Comparison of ENCODE assay signal across 24 mouse cellular contexts in the genomic region with DNA sequence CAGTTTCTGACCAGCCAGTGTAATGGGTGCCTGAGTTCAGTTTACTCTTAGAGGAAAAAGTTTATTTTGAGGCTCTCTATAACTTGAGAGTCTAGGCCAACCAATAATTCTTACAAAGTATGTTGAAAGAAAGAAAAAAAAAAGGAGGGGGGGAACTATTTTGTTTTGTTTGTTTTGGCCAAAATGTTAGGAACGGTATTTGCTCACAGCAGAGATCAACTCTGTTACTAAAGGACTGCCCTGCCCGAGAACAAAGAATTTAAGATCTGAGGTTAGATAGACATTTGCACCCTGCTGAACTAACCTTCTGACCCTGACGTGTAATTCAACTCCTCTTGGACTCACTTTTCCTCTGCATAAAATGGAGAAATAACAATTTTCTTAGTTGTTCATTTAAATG. TPM values are rescaled to one million over a fixed set of nuclear protein-coding genes. Genes with fewer than 3 reads are reported as not detected.
DNase-seq lines count a peak whose midpoint lies in the region; ATAC-seq and TF ChIP-seq lines count a peak whose summit lies in the region.
"Had no signal": no experiment of that assay in that cellular context is flagged by ENCODE, and none has a peak within 500 bp of the region (broad histone marks: within the 10 kb centered on the region; RNA-seq: fewer than 3 reads in every experiment).

No protein-coding gene starts in this region.

- peaks cover 36% of the 10 kb centered on the region for H3K27me3 ChIP-seq in forebrain, embryonic 10.5 days (ENCODE audit: poor library complexity, severe bottlenecking)
- H3K27me3 ChIP-seq in forebrain, embryonic 14.5 days (replicated peaks; ENCODE audit: control insufficient read depth, insufficient read depth, low read length) = no peaks in the 10 kb centered on the region
- H3K27me3 ChIP-seq in liver, adult 2 months (ENCODE audit: control insufficient read depth, insufficient read depth, low read length) = no peaks in the 10 kb centered on the region
- H3K27me3 ChIP-seq in liver, embryonic 11.5 days (replicated peaks; ENCODE audit: control insufficient read depth, insufficient read depth, low read length) = peaks cover 20% of the 10 kb centered on the region
- H3K27me3 ChIP-seq in midbrain, embryonic 10.5 days (ENCODE audit: low read depth, poor library complexity, severe bottlenecking) = peaks cover 27% of the 10 kb centered on the region
- H3K27me3 ChIP-seq in midbrain, embryonic 14.5 days (ENCODE audit: control insufficient read depth, insufficient read depth, low read length) = no peaks in the 10 kb centered on the region
- H3K27me3 ChIP-seq in hindbrain, postnatal 0 days (ENCODE audit: insufficient read depth, low read length) = no peaks in the 10 kb centered on the region
- H3K27me3 ChIP-seq: heart, embryonic 13.5 days had no signal

- DNase-seq in forebrain, embryonic 10.5 days (ENCODE audit: extremely low spot score, low spot score) = no peak
- DNase-seq in forebrain, embryonic 14.5 days (ENCODE audit: low spot score) = no peak
- peak; percentile 91 for DNase-seq in liver, adult 2 months (ENCODE audit: extremely low read depth, low read depth, low spot score)
- no peak for DNase-seq in liver, embryonic 11.5 days (ENCODE audit: low spot score)
- no peak for DNase-seq in midbrain, embryonic 10.5 days (ENCODE audit: low spot score)
- DNase-seq in midbrain, embryonic 14.5 days = no peak
- no peak for DNase-seq in hindbrain, postnatal 0 days (ENCODE audit: low spot score)
- DNase-seq: adrenal gland, postnatal 25 days; cerebellum, adult 9-10 months; forebrain, postnatal 0 days; gastrocnemius, postnatal 36 days; heart, adult 2 months; heart, postnatal 14 days; kidney, adult 18-20 months; lung, postnatal 36 days; retina, postnatal 1 day; thymus, postnatal 14 days had no signal

- no peaks in the 10 kb centered on the region for H3K9me3 ChIP-seq in forebrain, embryonic 10.5 days
- H3K9me3 ChIP-seq in forebrain, embryonic 14.5 days (replicated peaks; ENCODE audit: control insufficient read depth, low read length) = no peaks in the 10 kb centered on the region
- H3K9me3 ChIP-seq in liver, embryonic 11.5 days (ENCODE audit: control insufficient read depth, low read length) = no peaks in the 10 kb centered on the region
- no peaks in the 10 kb centered on the region for H3K9me3 ChIP-seq in midbrain, embryonic 10.5 days (replicated peaks)
- no peaks in the 10 kb centered on the region for H3K9me3 ChIP-seq in midbrain, embryonic 14.5 days (ENCODE audit: control insufficient read depth, low read length)
- no peaks in the 10 kb centered on the region for H3K9me3 ChIP-seq in hindbrain, postnatal 0 days (ENCODE audit: low read length)
- H3K9me3 ChIP-seq: heart, embryonic 13.5 days; limb, embryonic 12.5 days; megakaryocyte, embryonic 14.5 days; neural tube, embryonic 13.5 days had no signal

- WGBS in forebrain, embryonic 10.5 days = 8% methylated on average over 3 of the region's 3 CpGs
- WGBS in forebrain, embryonic 14.5 days = 49% methylated on average over 3 of the region's 3 CpGs
- WGBS in liver, adult 2 months = 32% methylated on average over 3 of the region's 3 CpGs
- 51% methylated on average over 3 of the region's 3 CpGs for WGBS in liver, embryonic 11.5 days
- 8% methylated on average over 3 of the region's 3 CpGs for WGBS in midbrain, embryonic 10.5 days
- WGBS in midbrain, embryonic 14.5 days = 44% methylated on average over 3 of the region's 3 CpGs
- 54% methylated on average over 3 of the region's 3 CpGs for WGBS in hindbrain, postnatal 0 days

- peaks cover 82% of the 10 kb centered on the region for H3K4me1 ChIP-seq in forebrain, embryonic 10.5 days
- H3K4me1 ChIP-seq in forebrain, embryonic 14.5 days (ENCODE audit: control insufficient read depth, insufficient read depth, low read length) = peaks cover 23% of the 10 kb centered on the region
- H3K4me1 ChIP-seq in liver, adult 2 months (ENCODE audit: control insufficient read depth, insufficient read depth, low read length) = peaks cover 12% of the 10 kb centered on the region
- no peaks in the 10 kb centered on the region; the same call in 1 of the 2 replicates for H3K4me1 ChIP-seq in liver, embryonic 11.5 days (replicated peaks; ENCODE audit: control insufficient read depth, insufficient read depth, low read length)
- peaks cover 77% of the 10 kb centered on the region for H3K4me1 ChIP-seq in midbrain, embryonic 10.5 days
- H3K4me1 ChIP-seq in midbrain, embryonic 14.5 days (ENCODE audit: control insufficient read depth, insufficient read depth, low read length) = peaks cover 31% of the 10 kb centered on the region
- H3K4me1 ChIP-seq in hindbrain, postnatal 0 days (ENCODE audit: insufficient read depth, low read length) = peaks cover 10% of the 10 kb centered on the region; the same call in 1 of the 2 replicates

- no peaks in the 10 kb centered on the region for H3K79me2 ChIP-seq in liver, adult 2 months (ENCODE audit: control insufficient read depth, insufficient read depth, low read length)

- peaks cover 23% of the 10 kb centered on the region for H3K36me3 ChIP-seq in forebrain, embryonic 10.5 days (replicated peaks)
- no peaks in the 10 kb centered on the region for H3K36me3 ChIP-seq in forebrain, embryonic 14.5 days (ENCODE audit: control insufficient read depth, insufficient read depth, low read length)
- H3K36me3 ChIP-seq in liver, adult 2 months (ENCODE audit: control insufficient read depth, insufficient read depth, low read length) = no peaks in the 10 kb centered on the region
- H3K36me3 ChIP-seq in liver, embryonic 11.5 days (ENCODE audit: control insufficient read depth, insufficient read depth, low read length) = no peaks in the 10 kb centered on the region
- peaks cover 13% of the 10 kb centered on the region; the same call in 1 of the 2 replicates for H3K36me3 ChIP-seq in midbrain, embryonic 10.5 days
- no peaks in the 10 kb centered on the region for H3K36me3 ChIP-seq in midbrain, embryonic 14.5 days (ENCODE audit: control insufficient read depth, insufficient read depth, low read length)
- H3K36me3 ChIP-seq in hindbrain, postnatal 0 days (ENCODE audit: insufficient read depth, low read length) = no peaks in the 10 kb centered on the region
- H3K36me3 ChIP-seq: heart, embryonic 13.5 days; limb, embryonic 12.5 days; neural tube, embryonic 13.5 days had no signal

- no peak for TF ChIP-seq CTCF in liver, adult 2 months (IDR thresholded peaks at IDR 0.05; ENCODE audit: low read depth, low read length)
- no peak for TF ChIP-seq CTCF in hindbrain, postnatal 0 days (IDR thresholded peaks at IDR 0.05; ENCODE audit: low read depth)

- no peak for ATAC-seq in forebrain, embryonic 14.5 days
- no peak for ATAC-seq in liver, embryonic 11.5 days (replicated peaks; ENCODE audit: low FRiP score)
- ATAC-seq in midbrain, embryonic 14.5 days (ENCODE audit: low FRiP score, low TSS enrichment) = no peak
- ATAC-seq in hindbrain, postnatal 0 days = no peak
- no peak for ATAC-seq in frontal cortex, adult (ENCODE audit: low TSS enrichment)
- ATAC-seq: forebrain, postnatal 0 days; midbrain, embryonic 16.5 days had no signal

- H3K27ac ChIP-seq in forebrain, embryonic 10.5 days = peak overlapping the region; percentile 68
- H3K27ac ChIP-seq in forebrain, embryonic 14.5 days (ENCODE audit: low read depth, low read length) = no peak overlapping the region
- H3K27ac ChIP-seq in liver, adult 2 months (replicated peaks; ENCODE audit: insufficient read depth, low read depth, low read length) = peak overlapping the region; percentile 34; the same call in 1 of the 2 replicates
- H3K27ac ChIP-seq in liver, embryonic 11.5 days (ENCODE audit: low read depth, low read length) = no peak overlapping the region
- peak overlapping the region; percentile 71 for H3K27ac ChIP-seq in midbrain, embryonic 10.5 days (replicated peaks)
- no peak overlapping the region for H3K27ac ChIP-seq in midbrain, embryonic 14.5 days (replicated peaks; ENCODE audit: low read depth, low read length)
- H3K27ac ChIP-seq in hindbrain, postnatal 0 days = no peak overlapping the region
- H3K27ac ChIP-seq: heart, adult 2 months; limb, embryonic 12.5 days; neural tube, embryonic 13.5 days had no signal

- no peak overlapping the region for H3K9ac ChIP-seq in forebrain, embryonic 14.5 days (ENCODE audit: low read length)
- H3K9ac ChIP-seq in liver, adult 2 months (ENCODE audit: low read depth, low read length) = no peak overlapping the region
- H3K9ac ChIP-seq in liver, embryonic 11.5 days (ENCODE audit: low read depth, low read length) = no peak overlapping the region
- H3K9ac ChIP-seq in midbrain, embryonic 14.5 days (replicated peaks; ENCODE audit: low read length) = no peak overlapping the region
- no peak overlapping the region for H3K9ac ChIP-seq in hindbrain, postnatal 0 days (replicated peaks; ENCODE audit: low read length)
- H3K9ac ChIP-seq: forebrain, postnatal 0 days; heart, embryonic 13.5 days; limb, embryonic 12.5 days; neural tube, embryonic 13.5 days had no signal

- peak overlapping the region; percentile 9; the same call in 1 of the 2 replicates for H3K4me3 ChIP-seq in forebrain, embryonic 10.5 days
- no peak overlapping the region for H3K4me3 ChIP-seq in forebrain, embryonic 14.5 days (ENCODE audit: low read depth, low read length)
- H3K4me3 ChIP-seq in liver, adult 2 months (ENCODE audit: insufficient read depth, low read depth, low read length) = no peak overlapping the region
- no peak overlapping the region for H3K4me3 ChIP-seq in liver, embryonic 11.5 days (ENCODE audit: low read depth, low read length)
- H3K4me3 ChIP-seq in midbrain, embryonic 10.5 days = no peak overlapping the region
- no peak overlapping the region for H3K4me3 ChIP-seq in midbrain, embryonic 14.5 days (replicated peaks; ENCODE audit: low read depth, low read length)
- no peak overlapping the region for H3K4me3 ChIP-seq in hindbrain, postnatal 0 days (ENCODE audit: low read length)
- H3K4me3 ChIP-seq: heart, adult 2 months; heart, embryonic 13.5 days; limb, embryonic 12.5 days; megakaryocyte, embryonic 14.5 days; myocyte; neural tube, embryonic 13.5 days had no signal

- no peak overlapping the region for H3K4me2 ChIP-seq in forebrain, embryonic 14.5 days (ENCODE audit: low read length)
- no peak overlapping the region for H3K4me2 ChIP-seq in liver, embryonic 11.5 days
- no peak overlapping the region for H3K4me2 ChIP-seq in midbrain, embryonic 14.5 days (ENCODE audit: low read length)
- no peak overlapping the region for H3K4me2 ChIP-seq in hindbrain, postnatal 0 days (ENCODE audit: low read depth, low read length)

- TF ChIP-seq POLR2A in liver, adult 2 months (IDR thresholded peaks at IDR 0.05; ENCODE audit: extremely low read depth, insufficient read depth, low read length) = no peak

RNA-seq across cellular contexts. Expression of a gene that starts 4.0 kb away (rescaled TPM):
- 102 and 110 TPM in 2 replicates for polyA plus RNA-seq in forebrain, embryonic 10.5 days (2016; fragmentation: Nextera tagmentation; extraction: Ambion mirVana)
- polyA plus RNA-seq in forebrain, embryonic 14.5 days (2014; fragmentation: Nextera tagmentation; extraction: Ambion mirVana) = 64.2 and 71.9 TPM in 2 replicates
- total RNA-seq in liver, adult 2 months (2014; rRNA removed) = 5.7 and 6.2 TPM in 2 replicates
- 2.3 and 3.5 TPM in 2 replicates for polyA plus RNA-seq in liver, adult 2 months (2012; rRNA removed)
- 13.8 and 15.5 TPM in 2 replicates for polyA plus RNA-seq in liver, embryonic 11.5 days (2014; fragmentation: Nextera tagmentation; extraction: Ambion mirVana)
- polyA plus RNA-seq in midbrain, embryonic 10.5 days (2016; fragmentation: Nextera tagmentation; extraction: Ambion mirVana) = 76.1 and 88.7 TPM in 2 replicates
- polyA plus RNA-seq in midbrain, embryonic 14.5 days (2014; fragmentation: Nextera tagmentation; extraction: Ambion mirVana) = 25.4 and 46.9 TPM in 2 replicates
- total RNA-seq in hindbrain, postnatal 0 days (2014; rRNA removed) = 42.2 and 51.6 TPM in 2 replicates
- polyA plus RNA-seq in hindbrain, postnatal 0 days (2015; fragmentation: Nextera tagmentation; extraction: Ambion mirVana) = 28.9 and 29.0 TPM in 2 replicates

Comparison
In these comparisons a context has a peak if more than half of its experiments do, and no peak if none do; other contexts are left out.
1. H3K27ac ChIP-seq: peak in forebrain, embryonic 10.5 days (single experiment), liver, adult 2 months (single experiment) and midbrain, embryonic 10.5 days (single experiment); none in forebrain, embryonic 14.5 days (single experiment), liver, embryonic 11.5 days (single experiment), midbrain, embryonic 14.5 days (single experiment) and hindbrain, postnatal 0 days (single experiment).